Mouse (Mus musculus) testis, adult 2 months (tissue): ENCODE measurements around the gene Olfr569. TPM values are rescaled to one million over a fixed set of nuclear protein-coding genes. Genes with fewer than 3 reads are reported as not detected.

Source experiments
- H3K27ac ChIP-seq: fragments of 200-500 bp; 2 replicates; pipeline ENCODE4 v1.5.1; 2012; ENCODE audit warnings: low read depth, low read length; ENCODE audit not compliant: control insufficient read depth, insufficient read depth
- H3K27me3 ChIP-seq: fragments of 200-500 bp; 2 replicates; pipeline ENCODE4 v1.6.1; 2012; ENCODE audit warnings: mild to moderate bottlenecking, low read length, moderate library complexity; ENCODE audit not compliant: control insufficient read depth, insufficient read depth
- H3K36me3 ChIP-seq: fragments of 200-500 bp; 2 replicates; pipeline ENCODE4 v1.6.1; 2012; ENCODE audit warnings: mild to moderate bottlenecking, low read length; ENCODE audit not compliant: control insufficient read depth, insufficient read depth
- H3K4me1 ChIP-seq: fragments of 200-500 bp; 2 replicates; pipeline ENCODE4 v1.6.1; 2012; ENCODE audit warnings: low read length; ENCODE audit not compliant: control insufficient read depth, insufficient read depth
- H3K4me3 ChIP-seq: fragments of 200-500 bp; 2 replicates; pipeline ENCODE4 v1.5.1; 2012; ENCODE audit warnings: low read depth, mild to moderate bottlenecking, low read length, moderate library complexity, mixed read lengths; ENCODE audit not compliant: control insufficient read depth
- CTCF ChIP-seq: fragments of 200-500 bp; IDR thresholded peaks from 2 replicates; pipeline ENCODE4 v1.5.1; 2012; ENCODE audit warnings: low read depth, mild to moderate bottlenecking, inconsistent platforms, low read length, moderate library complexity; ENCODE audit not compliant: control insufficient read depth, insufficient read depth, insufficient replicate concordance
- POLR2A ChIP-seq: fragments of 200-500 bp; IDR thresholded peaks from 2 replicates; pipeline ENCODE4 v1.6.1; 2012; ENCODE audit warnings: low read depth, mild to moderate bottlenecking, inconsistent platforms, low read length, moderate library complexity; ENCODE audit not compliant: control insufficient read depth
- polyA plus RNA-seq: library from polyadenylated mRNA; depleted of rRNA; stranded (reverse); fragments of >200 nt; gene quantifications from 2 replicates; pipeline ENCODE4 v1.2.3, GENCODE M21; 2012; rRNA removed

The Olfr569 gene
- polyA plus RNA-seq = not detected in 2 replicates

- TF ChIP-seq CTCF = no peak
- TF ChIP-seq POLR2A = no peak
These were observed at the start of gene Olfr569 for GRCm38 (mm10) chr7:102890782-102891181. Olfr569 (minus strand) TSS chr7:102890882.

GRCm38 (mm10) chr7:102927105-102927504, 36.4 kb upstream of the Olfr569 start:
- H3K27ac ChIP-seq = no peak overlapping the region
- no peaks in the 10 kb centered on the region for H3K36me3 ChIP-seq
- H3K27me3 ChIP-seq = no peaks in the 10 kb centered on the region
- no peak overlapping the region for H3K4me3 ChIP-seq
- no peaks in the 10 kb centered on the region for H3K4me1 ChIP-seq
- TF ChIP-seq CTCF = no peak
- no peak for TF ChIP-seq POLR2A

More at GRCm38 (mm10) chr7:102890782-102891181, at the start of gene Olfr569:
- Histone ChIP-seq H3K27me3 (no peaks in the 10 kb centered on the region), H3K27ac (no peak within 1 kb of the TSS), H3K36me3 (no peaks in the 10 kb centered on the region), H3K4me3 (no peak within 1 kb of the TSS), H3K4me1 (no peaks in the 10 kb centered on the region)

DNA sequence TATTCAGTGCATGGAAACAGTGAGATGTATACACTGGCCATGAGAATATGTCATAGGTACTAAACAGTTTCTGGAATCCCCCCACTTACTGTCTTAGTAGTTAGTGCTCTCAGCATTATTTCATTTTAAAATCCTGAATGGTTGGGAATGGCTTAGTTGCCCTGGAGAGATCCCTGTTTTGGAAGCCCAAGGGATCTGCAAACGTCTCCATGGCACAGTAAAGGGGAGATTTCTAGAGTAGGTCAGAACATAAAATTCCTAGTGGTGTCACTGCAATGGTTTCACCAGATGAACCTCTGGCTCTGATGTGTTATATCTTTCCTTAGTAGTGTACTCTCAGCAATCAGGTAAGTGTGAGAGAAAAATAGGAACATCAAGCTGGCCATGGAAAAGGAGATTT, 33.4 kb upstream of the Olfr569 start, which contains the start of gene Olfr572:
Gene Olfr572 (plus strand): TSS at position 301 of the 400 bp plus-strand sequence.
- H3K4me3 ChIP-seq = no peak within 1 kb of the TSS
- no peak for TF ChIP-seq POLR2A
- no peak for TF ChIP-seq CTCF
- no peaks in the 10 kb centered on the region for H3K36me3 ChIP-seq
- no peaks in the 10 kb centered on the region for H3K27me3 ChIP-seq
- no peaks in the 10 kb centered on the region for H3K4me1 ChIP-seq
- no peak within 1 kb of the TSS for H3K27ac ChIP-seq

GRCm38 (mm10) chr7:102919632-102920031, 28.9 kb upstream of the Olfr569 start:
- Histone ChIP-seq H3K27me3 (no peaks in the 10 kb centered on the region), H3K4me1 (no peaks in the 10 kb centered on the region), H3K4me3 (no peak overlapping the region), H3K36me3 (no peaks in the 10 kb centered on the region), H3K27ac (no peak overlapping the region)
- TF ChIP-seq CTCF = no peak
- TF ChIP-seq POLR2A = no peak

DNA sequence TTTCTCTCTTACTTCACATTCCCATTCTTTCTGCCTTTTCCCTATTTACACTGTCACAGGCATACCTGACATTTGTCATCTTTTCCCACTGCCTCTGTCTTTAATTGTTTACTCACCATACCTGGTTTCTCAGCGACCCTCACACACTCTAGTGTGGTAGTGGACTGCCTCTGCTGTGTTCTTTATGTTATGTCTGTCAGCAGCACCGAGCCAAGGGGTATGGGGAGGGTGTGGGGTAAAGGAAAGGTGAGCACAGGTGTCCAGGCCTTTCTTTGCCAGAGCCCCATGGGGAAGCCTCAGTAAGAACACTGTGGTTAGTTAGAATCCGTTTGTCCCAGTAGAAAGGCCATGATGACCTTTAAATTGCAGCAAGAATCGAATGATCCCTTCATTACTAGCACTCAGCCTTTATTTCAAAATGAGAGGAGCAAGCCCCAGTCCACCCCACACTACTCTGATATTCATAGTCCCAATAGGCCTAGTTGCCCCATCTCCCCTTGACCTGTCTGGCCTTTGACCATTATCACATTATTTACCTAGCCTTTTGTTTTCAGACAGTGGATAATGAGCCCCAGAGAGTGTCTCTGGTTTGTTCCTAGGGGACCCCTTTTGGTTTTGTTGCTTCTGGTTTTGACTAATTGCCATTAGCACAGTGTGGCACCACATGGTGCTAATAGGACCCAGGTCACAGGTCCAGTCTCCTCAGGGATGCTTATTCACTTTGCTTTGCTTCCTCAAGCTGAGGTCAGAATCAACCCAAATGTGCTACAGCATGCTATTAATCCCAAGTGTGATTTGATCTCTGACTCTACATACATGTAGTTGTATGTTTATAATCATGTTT, 26.6 kb upstream of the Olfr569 start, which contains the start of gene Olfr571:
Gene Olfr571 (minus strand): TSS at position 505 of the 844 bp plus-strand sequence.
- H3K4me1 ChIP-seq = no peaks in the 10 kb centered on the region
- no peak for TF ChIP-seq CTCF
- TF ChIP-seq POLR2A = no peak
- H3K4me3 ChIP-seq = no peak within 1 kb of the TSS
- no peak within 1 kb of the TSS for H3K27ac ChIP-seq
- no peaks in the 10 kb centered on the region for H3K27me3 ChIP-seq
- H3K36me3 ChIP-seq = no peaks in the 10 kb centered on the region

DNA sequence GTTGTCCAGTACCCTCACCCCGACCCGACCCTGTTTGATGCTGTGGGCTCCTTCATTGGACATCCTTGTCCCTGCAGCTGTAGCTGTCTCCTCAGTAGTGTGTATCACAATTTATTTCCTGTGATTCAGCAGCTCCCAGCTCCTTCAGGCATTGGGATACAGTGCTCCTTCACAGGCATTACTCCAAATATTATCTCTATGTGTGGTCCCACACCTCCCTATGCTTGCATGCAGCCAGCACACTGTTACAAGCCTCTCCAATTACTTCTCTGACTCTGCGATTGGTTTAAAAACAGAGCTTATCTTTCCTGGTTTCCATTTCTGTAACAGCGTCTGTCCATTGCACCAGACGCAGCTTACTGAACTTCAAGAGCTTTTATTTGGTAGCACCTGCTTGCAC, 25.7 kb upstream of the Olfr569 start:
- Histone ChIP-seq H3K27ac (no peak overlapping the region), H3K4me3 (no peak overlapping the region)
- TF ChIP-seq CTCF = no peak
- TF ChIP-seq POLR2A = no peak

DNA sequence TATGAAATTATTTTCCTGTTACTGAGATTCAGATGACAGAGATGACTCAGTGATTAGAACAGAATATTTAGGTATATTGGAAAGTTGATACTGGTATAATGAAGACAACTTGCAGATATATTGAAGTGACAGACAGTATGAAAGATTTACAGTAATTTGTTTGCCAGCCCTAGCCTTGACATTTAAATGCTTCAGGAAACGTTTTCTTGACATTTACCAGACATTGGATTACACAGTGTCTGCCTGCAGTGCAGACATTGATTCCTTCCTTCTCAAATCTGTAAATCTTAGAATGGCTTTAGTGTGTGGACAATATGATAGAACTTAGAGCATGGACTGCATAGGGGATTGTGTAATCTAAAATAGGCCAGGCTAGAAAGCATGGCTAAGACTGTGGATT, 24.6 kb upstream of the Olfr569 start:
- H3K36me3 ChIP-seq = no peaks in the 10 kb centered on the region
- H3K4me3 ChIP-seq = no peak overlapping the region
- no peaks in the 10 kb centered on the region for H3K4me1 ChIP-seq
- no peaks in the 10 kb centered on the region for H3K27me3 ChIP-seq
- no peak for TF ChIP-seq POLR2A
- TF ChIP-seq CTCF = no peak
- no peak overlapping the region for H3K27ac ChIP-seq

More for the DNA sequence above, 25.7 kb upstream of the Olfr569 start:
- Histone ChIP-seq H3K4me1 (no peaks in the 10 kb centered on the region), H3K27me3 (no peaks in the 10 kb centered on the region), H3K36me3 (no peaks in the 10 kb centered on the region)
